Mouse (Mus musculus): Measurements from ENCODE around the gene Mtmr12.

DNA sequence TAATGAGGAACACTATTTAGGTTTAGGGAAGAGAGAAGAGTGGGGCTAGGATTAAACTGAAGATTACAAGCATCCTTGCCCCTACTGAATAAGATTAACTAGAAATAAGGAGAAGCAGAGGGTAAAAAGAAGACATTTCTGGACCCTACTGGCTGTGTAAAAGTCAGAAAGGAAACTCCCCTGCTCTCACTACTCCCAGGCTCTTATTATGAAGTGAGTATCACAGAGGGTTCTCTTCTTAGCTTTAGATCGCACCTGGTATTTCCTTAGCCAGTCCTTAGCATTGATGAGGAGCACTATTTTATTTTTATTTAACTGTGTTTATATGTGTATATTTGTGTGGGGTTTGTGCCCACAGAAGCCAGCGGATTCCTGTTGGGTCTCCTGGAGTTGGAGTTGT, 91.4 kb downstream of the Mtmr12 start:
- TF ChIP-seq POLR2A (IDR thresholded peaks at IDR 0.05; ENCODE audit: insufficient read depth, low read depth, low read length) (no peak), EP300 (IDR thresholded peaks at IDR 0.05; ENCODE audit: insufficient read depth, low read depth, low read length) (no peak)
